Mouse (Mus musculus) liver, adult 2 months (tissue): Measurements from ENCODE around the gene Foxo1.

Experiments
- CTCF ChIP-seq: fragments of 200-500 bp; IDR thresholded peaks from 2 replicates; pipeline ENCODE4 v1.5.1; 2011; ENCODE audit warnings: low read depth, low read length, control low read depth
- POLR2A ChIP-seq: fragments of 200-500 bp; IDR thresholded peaks from 2 replicates; pipeline ENCODE4 v1.6.1; 2011; ENCODE audit warnings: low read length, control low read depth; ENCODE audit not compliant: insufficient read depth; ENCODE audit errors: extremely low read depth

GRCm38 (mm10) chr3:52400284-52401161 is 132.4 kb downstream of the Foxo1 start:
- no peak for TF ChIP-seq POLR2A
- TF ChIP-seq CTCF: no peak
